Mouse (Mus musculus) heart, postnatal 14 days (tissue): Measurements from ENCODE around the gene Rec8. TPM values are rescaled to one million over a fixed set of nuclear protein-coding genes. Genes with fewer than 3 reads are reported as not detected.

Source experiments
- total RNA-seq, 2 experiments: library from RNA; stranded (reverse); gene quantifications; 2 replicates each; pipeline ENCODE4 v1.2.3; 2021

Rec8 gene
- total RNA-seq, 2 experiments from 2014 or later, result 0.72 to 1.2 TPM

Other genes starting within 250 kb of the Rec8 start
- gene Dhrs4, start 139.3 kb upstream of the Rec8 start, total RNA-seq, result 100 to 1,000 TPM; 129 to 134 TPM
- gene Carmil3, start 127.4 kb upstream of the Rec8 start, total RNA-seq, result 1 to 10 TPM; 2.5 to 5.5 TPM
- gene Cpne6, start 107.6 kb upstream of the Rec8 start, total RNA-seq, result not detected
- not detected for gene Nrl, start 93.1 kb upstream of the Rec8 start, total RNA-seq
- 10 to 100 TPM; 17.7 to 23.0 TPM for gene Pck2, start 77.8 kb upstream of the Rec8 start, total RNA-seq
- 100 to 1,000 TPM; 112 to 118 TPM for gene Dcaf11, start 58.0 kb upstream of the Rec8 start, total RNA-seq
- under 1 TPM in 1 of 2 experiments, not detected in 1; 0.69 TPM for gene A730061H03Rik, start 57.6 kb upstream of the Rec8 start, total RNA-seq
- 100 to 1,000 TPM; 204 to 226 TPM for gene Fitm1, start 42.4 kb upstream of the Rec8 start, total RNA-seq
- 100 to 1,000 TPM; 218 to 238 TPM for gene Psme1, start 39.9 kb upstream of the Rec8 start, total RNA-seq
- gene Emc9, start 32.7 kb upstream of the Rec8 start, total RNA-seq, result 10 to 100 TPM; 39.9 to 45.0 TPM
- gene Psme2, start 26.9 kb upstream of the Rec8 start, total RNA-seq, result 100 to 1,000 TPM in 1 of 2 experiments, 10 to 100 TPM in 1; 90.7 to 132 TPM
- 10 to 100 TPM; 21.8 to 26.1 TPM for gene Rnf31, start 26.3 kb upstream of the Rec8 start, total RNA-seq
- gene Irf9, start 14.5 kb upstream of the Rec8 start, total RNA-seq, result 1 to 10 TPM; 9.2 to 9.3 TPM
- 10 to 100 TPM; 41.4 to 49.9 TPM for gene Ipo4, start 17.9 kb downstream of the Rec8 start, total RNA-seq
- gene Gm49378, start 19.9 kb downstream of the Rec8 start, total RNA-seq, result 1 to 10 TPM; 2.2 to 2.9 TPM
- gene Tm9sf1, start 25.8 kb downstream of the Rec8 start, total RNA-seq, result 10 to 100 TPM; 45.3 to 45.4 TPM
- under 1 TPM; 0.53 to 0.76 TPM for gene Tssk4, start 32.1 kb downstream of the Rec8 start, total RNA-seq
- gene Mdp1, start 42.5 kb downstream of the Rec8 start, total RNA-seq, result 10 to 100 TPM; 52.4 to 55.9 TPM
- gene Gmpr2, start 53.9 kb downstream of the Rec8 start, total RNA-seq, result 10 to 100 TPM; 12.8 to 14.1 TPM
- gene Nedd8, start 54.1 kb downstream of the Rec8 start, total RNA-seq, result 100 to 1,000 TPM; 254 to 257 TPM
- 10 to 100 TPM; 10.5 to 10.8 TPM for gene Tinf2, start 63.8 kb downstream of the Rec8 start, total RNA-seq
- under 1 TPM; 0.29 TPM for gene Tgm1, start 95.9 kb downstream of the Rec8 start, total RNA-seq
- gene Rabggta, start 104.2 kb downstream of the Rec8 start, total RNA-seq, result 10 to 100 TPM; 11.4 to 13.7 TPM
- 10 to 100 TPM; 54.6 to 56.2 TPM for gene Dhrs1, start 127.7 kb downstream of the Rec8 start, total RNA-seq
- gene Nop9, start 127.7 kb downstream of the Rec8 start, total RNA-seq, result 10 to 100 TPM; 11.2 to 11.4 TPM
- gene Cideb, start 140.4 kb downstream of the Rec8 start, total RNA-seq, result 1 to 10 TPM in 1 of 2 experiments, under 1 TPM in 1; 1.00 to 1.0 TPM
- gene Ltb4r2, start 143.4 kb downstream of the Rec8 start, total RNA-seq, result under 1 TPM; 0.12 to 0.17 TPM
- gene Ltb4r1, start 147.9 kb downstream of the Rec8 start, total RNA-seq, result under 1 TPM; 0.37 to 0.60 TPM
- 10 to 100 TPM; 19.8 to 21.1 TPM for gene Adcy4, start 166.1 kb downstream of the Rec8 start, total RNA-seq
- gene Ripk3, start 170.8 kb downstream of the Rec8 start, total RNA-seq, result 1 to 10 TPM; 4.4 to 6.1 TPM
- 1 to 10 TPM; 7.0 to 9.2 TPM for gene Nfatc4, start 205.1 kb downstream of the Rec8 start, total RNA-seq
- gene Nynrin, start 236.0 kb downstream of the Rec8 start, total RNA-seq, result 10 to 100 TPM; 13.6 to 15.8 TPM